Mouse (Mus musculus) limb, embryonic 12.5 days (tissue): ENCODE measurements around the gene Gm21958. TPM values are rescaled to one million over a fixed set of nuclear protein-coding genes. Genes with fewer than 3 reads are reported as not detected.

ENCODE experiments used
- ATAC-seq: fragments of 200-750 bp; cut with Nextera tagmentation; 2 replicates; pipeline ENCODE4 v1.8.0; 2017; ENCODE audit warnings: low read depth, moderate TSS enrichment; ENCODE audit not compliant: insufficient number of reproducible peaks, insufficient read depth, low FRiP score, low TSS enrichment
- H3K27ac ChIP-seq: fragments of 300-500 bp; sonication (generic); 2 replicates; pipeline ENCODE4 v1.5.1; 2016; ENCODE audit warnings: mild to moderate bottlenecking, moderate library complexity
- H3K27me3 ChIP-seq: fragments of 300-500 bp; sonication (generic); 2 replicates; pipeline ENCODE4 v1.6.1; 2016; ENCODE audit warnings: mild to moderate bottlenecking, moderate library complexity
- H3K36me3 ChIP-seq: fragments of 300-500 bp; sonication (generic); 2 replicates; pipeline ENCODE4 v1.6.1; 2016; ENCODE audit warnings: mild to moderate bottlenecking, moderate library complexity
- H3K4me1 ChIP-seq: fragments of 300-500 bp; sonication (generic); replicated peaks from 2 replicates; pipeline ENCODE4 v1.6.1; 2016
- H3K4me2 ChIP-seq: fragments of 300-500 bp; sonication (generic); 2 replicates; pipeline ENCODE4 v1.6.1; 2016; ENCODE audit warnings: mild to moderate bottlenecking, moderate library complexity
- H3K4me3 ChIP-seq: fragments of 300-500 bp; sonication (generic); replicated peaks from 2 replicates; pipeline ENCODE4 v1.5.1; 2016; ENCODE audit warnings: mild to moderate bottlenecking
- H3K9ac ChIP-seq: fragments of 300-500 bp; sonication (generic); replicated peaks from 2 replicates; pipeline ENCODE4 v1.6.1; 2016; ENCODE audit warnings: mild to moderate bottlenecking, moderate library complexity
- H3K9me3 ChIP-seq: fragments of 300-500 bp; sonication (generic); 2 replicates; pipeline ENCODE4 v1.6.1; 2016; ENCODE audit warnings: mild to moderate bottlenecking, moderate library complexity
- WGBS: fragments of 180-500 bp; shearing (Covaris S2); methylation state at CpG from one replicate; pipeline ENCODE4 v1.1.7; 2016; 5-methylcytosine and 5-hydroxymethylcytosine counted together
- polyA plus RNA-seq: library from polyadenylated mRNA; unstranded; fragments of >200 nt; fragmentation: Nextera tagmentation; extraction: Ambion mirVana; gene quantifications from 2 replicates; pipeline ENCODE4 v1.2.1, GENCODE M21; 2016

The Gm21958 gene
- polyA plus RNA-seq: not detected in 2 replicates

DNA sequence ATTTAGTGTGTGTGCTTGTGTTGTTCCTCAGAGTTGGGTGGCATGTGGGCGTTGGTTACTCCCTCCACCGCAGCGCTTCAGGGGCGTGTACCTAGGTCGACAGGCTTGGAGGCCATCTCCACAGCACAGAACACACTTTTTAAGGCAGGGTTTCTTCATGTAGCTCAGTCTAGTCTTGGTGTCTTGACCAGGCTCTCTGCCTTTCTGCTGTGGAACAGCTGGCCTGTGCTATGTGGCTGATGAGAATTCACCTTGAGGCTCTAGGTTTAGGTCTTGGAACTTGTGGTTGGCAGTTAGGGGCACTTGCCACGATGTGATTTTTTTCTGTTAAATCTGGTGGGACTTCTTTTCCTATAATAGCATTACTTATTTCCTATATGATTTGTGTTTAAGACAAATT, at the start of gene Gm21958:
Gene Gm21958, minus strand, starts transcription at position 101 of the 400 bp plus-strand sequence.
- ATAC-seq: no peak
- Histone ChIP-seq H3K4me3 (no peak within 1 kb of the TSS), H3K9me3 (no peaks in the 10 kb centered on the region), H3K4me2 (no peak within 1 kb of the TSS), H3K27ac (no peak within 1 kb of the TSS), H3K9ac (no peak within 1 kb of the TSS), H3K36me3 (peaks cover 83% of the 10 kb centered on the region), H3K27me3 (no peaks in the 10 kb centered on the region), H3K4me1 (no peaks in the 10 kb centered on the region)
- 89% methylated on average over 6 of the region's 6 CpGs for WGBS

DNA sequence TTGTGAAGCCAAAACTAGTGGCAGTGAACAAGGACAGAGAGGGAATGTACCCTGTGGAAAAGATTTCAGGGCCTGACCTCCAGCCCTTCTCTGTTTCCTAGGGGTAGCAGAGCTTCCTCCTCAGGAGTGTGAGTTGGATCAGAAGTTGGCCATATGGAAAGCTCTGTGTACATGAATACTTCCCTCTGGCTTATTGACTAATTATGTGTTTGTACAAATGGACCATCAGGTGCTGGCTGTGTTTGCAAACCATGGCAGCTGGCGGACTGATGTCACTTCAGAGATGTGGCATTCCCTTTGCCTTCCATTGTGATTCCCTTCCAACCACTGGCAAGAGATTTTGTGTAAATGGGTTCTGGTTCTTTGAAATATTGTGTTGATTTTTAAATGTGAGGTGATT, 47.1 kb upstream of the Gm21958 start:
- 93% methylated on average over 1 of the region's 1 CpGs for WGBS
- H3K9ac ChIP-seq: no peak overlapping the region
- no peaks in the 10 kb centered on the region for H3K36me3 ChIP-seq
- no peak for ATAC-seq
- no peak overlapping the region for H3K4me3 ChIP-seq
- H3K27me3 ChIP-seq: peaks cover 7% of the 10 kb centered on the region
- H3K4me2 ChIP-seq: no peak overlapping the region
- no peaks in the 10 kb centered on the region for H3K9me3 ChIP-seq
- H3K27ac ChIP-seq: no peak overlapping the region
- peaks cover 18% of the 10 kb centered on the region; the same call in 1 of the 2 replicates for H3K4me1 ChIP-seq

DNA sequence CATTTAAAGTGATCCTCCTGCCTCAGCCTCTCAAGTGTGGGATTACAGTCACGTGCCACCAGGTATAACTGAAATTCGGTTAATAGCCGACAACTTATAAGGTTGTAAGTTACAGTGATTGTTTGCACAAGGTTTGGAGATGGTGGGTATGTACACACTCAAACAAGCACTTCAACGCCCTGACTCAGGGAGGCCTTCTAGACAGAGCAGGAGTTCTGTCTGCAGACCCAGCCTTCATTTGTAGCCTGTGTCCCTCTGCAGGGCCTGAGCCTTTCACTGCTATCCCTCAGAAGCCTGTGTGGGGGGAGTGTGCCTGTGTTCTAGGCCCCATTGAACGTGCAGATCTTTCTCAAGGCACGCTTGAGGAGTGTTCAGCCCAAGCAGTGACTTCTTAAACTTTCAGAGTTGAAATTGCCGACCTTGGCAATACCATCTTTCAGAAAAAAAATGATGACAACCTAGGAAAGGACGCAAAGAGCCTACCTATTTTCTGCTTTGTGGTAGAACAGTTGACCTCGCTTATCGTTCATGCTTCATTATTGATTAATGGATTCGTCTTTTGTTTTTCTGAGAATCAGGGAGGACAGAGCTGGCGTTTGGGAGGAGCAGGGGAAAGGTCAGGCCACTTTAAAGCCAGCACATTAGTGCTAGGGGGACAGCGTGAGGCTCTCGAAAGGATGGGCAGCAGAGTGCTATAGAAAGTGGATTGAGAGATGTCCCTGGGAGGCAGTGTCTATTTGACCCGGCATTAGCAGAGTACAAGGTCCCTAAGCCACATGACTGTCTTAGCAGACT, 46.4 kb upstream of the Gm21958 start:
- Histone ChIP-seq H3K27ac (no peak overlapping the region), H3K27me3 (peaks cover 10% of the 10 kb centered on the region), H3K4me2 (no peak overlapping the region), H3K4me3 (no peak overlapping the region), H3K9ac (no peak overlapping the region), H3K9me3 (no peaks in the 10 kb centered on the region), H3K4me1 (peaks cover 23% of the 10 kb centered on the region; the same call in 1 of the 2 replicates), H3K36me3 (no peaks in the 10 kb centered on the region)
- 72% methylated on average over 15 of the region's 15 CpGs for WGBS
- ATAC-seq: no peak

DNA sequence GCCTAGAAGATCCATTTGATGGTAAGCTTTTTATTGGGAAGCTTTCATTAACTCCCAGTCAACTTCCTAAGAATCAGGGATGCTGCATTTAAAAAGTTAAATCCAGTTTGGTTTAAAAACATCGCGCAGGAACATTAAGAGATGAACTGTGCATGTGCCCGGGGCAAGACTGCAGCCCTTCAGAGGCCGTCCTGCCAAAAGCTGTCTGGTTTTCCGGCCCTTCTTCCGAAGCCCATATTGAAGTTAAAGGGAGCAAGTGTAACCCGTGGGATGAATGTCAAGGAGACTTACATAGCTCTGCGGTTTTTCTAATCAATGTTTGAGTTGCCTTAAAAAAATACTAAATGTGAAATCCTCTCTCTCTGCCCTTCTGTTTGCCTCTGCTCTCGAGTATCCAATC, 45.1 kb upstream of the Gm21958 start:
- WGBS: 84% methylated on average over 9 of the region's 9 CpGs
- no peak for ATAC-seq

GRCm38 (mm10) chr3:54757446-54757845, 43.3 kb upstream of the Gm21958 start:
- Histone ChIP-seq H3K4me3 (no peak overlapping the region), H3K4me1 (peaks cover 22% of the 10 kb centered on the region; the same call in 1 of the 2 replicates), H3K9me3 (no peaks in the 10 kb centered on the region), H3K27me3 (peaks cover 22% of the 10 kb centered on the region), H3K36me3 (no peaks in the 10 kb centered on the region), H3K9ac (no peak overlapping the region), H3K27ac (no peak overlapping the region), H3K4me2 (no peak overlapping the region)
- ATAC-seq: no peak
- 89% methylated on average over 8 of the region's 8 CpGs for WGBS

More for the DNA sequence above, 45.1 kb upstream of the Gm21958 start:
- Histone ChIP-seq H3K9ac (no peak overlapping the region), H3K36me3 (no peaks in the 10 kb centered on the region), H3K27ac (no peak overlapping the region), H3K4me1 (peaks cover 26% of the 10 kb centered on the region; the same call in 1 of the 2 replicates), H3K4me3 (no peak overlapping the region), H3K27me3 (peaks cover 20% of the 10 kb centered on the region), H3K4me2 (no peak overlapping the region), H3K9me3 (no peaks in the 10 kb centered on the region)

DNA sequence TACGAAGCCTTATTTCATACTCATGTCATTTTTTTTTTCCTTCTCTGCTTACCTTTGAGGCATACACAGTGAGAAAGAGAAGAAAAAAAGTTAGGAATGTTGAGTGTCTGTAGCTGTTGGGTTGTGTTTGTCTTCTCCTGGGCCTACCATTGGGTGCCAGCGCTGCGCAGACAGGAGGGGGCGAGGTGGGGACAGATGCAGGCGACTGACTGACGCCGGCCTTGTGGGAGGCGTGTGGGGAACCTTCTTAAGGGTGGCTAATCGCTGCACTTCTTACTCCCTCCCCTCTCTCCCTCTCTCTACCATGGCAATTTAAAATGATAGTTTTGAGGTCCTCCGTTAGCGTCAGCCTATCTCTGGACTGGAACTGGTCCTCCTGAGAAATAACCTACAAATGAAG, 41.9 kb upstream of the Gm21958 start:
- Histone ChIP-seq H3K27me3 (peaks cover 22% of the 10 kb centered on the region), H3K27ac (peak overlapping the region; percentile 70), H3K36me3 (peaks cover 11% of the 10 kb centered on the region), H3K4me3 (peak overlapping the region; percentile 69), H3K9me3 (no peaks in the 10 kb centered on the region), H3K4me2 (peak overlapping the region; percentile 99), H3K9ac (peak overlapping the region; percentile 78), H3K4me1 (peaks cover 22% of the 10 kb centered on the region; the same call in 1 of the 2 replicates)
- ATAC-seq: no peak
- WGBS: under 1% methylated on average over 11 of the region's 11 CpGs

- Histone ChIP-seq H3K4me1 (peaks cover 22% of the 10 kb centered on the region; the same call in 1 of the 2 replicates), H3K27me3 (peaks cover 22% of the 10 kb centered on the region), H3K4me2 (peak within 1 kb of the TSS; percentile 99), H3K27ac (peak within 1 kb of the TSS; percentile 70), H3K36me3 (peaks cover 18% of the 10 kb centered on the region), H3K9ac (peak within 1 kb of the TSS; percentile 78), H3K4me3 (peak within 1 kb of the TSS; percentile 69), H3K9me3 (no peaks in the 10 kb centered on the region)
- under 1% methylated on average over 60 of the region's 66 CpGs for WGBS
- peak; percentile 68 for ATAC-seq
Measured at GRCm38 (mm10) chr3:54755145-54756041, 41.2 kb upstream of the Gm21958 start, which contains the start of gene Smad9. TSS of gene Smad9 (plus strand) at chr3:54755582.

GRCm38 (mm10) chr3:54753411-54753810, 39.3 kb upstream of the Gm21958 start:
- H3K9me3 ChIP-seq: no peaks in the 10 kb centered on the region
- H3K4me3 ChIP-seq: no peak overlapping the region
- no peak overlapping the region for H3K27ac ChIP-seq
- peaks cover 22% of the 10 kb centered on the region; the same call in 1 of the 2 replicates for H3K4me1 ChIP-seq
- 77% methylated on average over 4 of the region's 4 CpGs for WGBS
- H3K36me3 ChIP-seq: peaks cover 38% of the 10 kb centered on the region
- peaks cover 22% of the 10 kb centered on the region for H3K27me3 ChIP-seq
- no peak for ATAC-seq
- no peak overlapping the region for H3K9ac ChIP-seq
- H3K4me2 ChIP-seq: no peak overlapping the region

DNA sequence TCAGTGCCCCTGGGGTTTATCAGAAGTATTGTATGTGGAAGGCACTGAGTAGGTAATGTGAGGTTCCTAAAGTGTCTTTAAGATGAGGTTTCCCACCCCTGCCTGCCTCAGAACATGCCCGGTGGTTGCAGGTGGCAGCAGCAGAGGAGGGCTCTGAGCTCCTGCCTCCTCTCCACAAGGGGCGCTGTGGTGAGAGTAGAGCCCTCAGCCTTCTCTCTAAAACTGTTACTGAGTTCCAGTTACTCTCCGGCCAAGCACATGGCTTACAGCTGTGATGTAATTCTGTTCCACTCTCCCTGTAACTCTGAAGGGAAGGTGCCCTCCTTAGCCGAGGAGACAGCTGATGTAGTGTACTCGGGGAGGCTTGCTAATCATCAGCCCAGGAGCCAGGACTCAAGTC, 31.6 kb upstream of the Gm21958 start:
- no peak overlapping the region for H3K9ac ChIP-seq
- H3K4me3 ChIP-seq: no peak overlapping the region
- H3K9me3 ChIP-seq: no peaks in the 10 kb centered on the region
- ATAC-seq: no peak
- H3K36me3 ChIP-seq: peaks cover 100% of the 10 kb centered on the region
- WGBS: 55% methylated on average over 5 of the region's 5 CpGs
- no peaks in the 10 kb centered on the region for H3K4me1 ChIP-seq
- H3K27me3 ChIP-seq: no peaks in the 10 kb centered on the region
- no peak overlapping the region for H3K27ac ChIP-seq
- H3K4me2 ChIP-seq: no peak overlapping the region

DNA sequence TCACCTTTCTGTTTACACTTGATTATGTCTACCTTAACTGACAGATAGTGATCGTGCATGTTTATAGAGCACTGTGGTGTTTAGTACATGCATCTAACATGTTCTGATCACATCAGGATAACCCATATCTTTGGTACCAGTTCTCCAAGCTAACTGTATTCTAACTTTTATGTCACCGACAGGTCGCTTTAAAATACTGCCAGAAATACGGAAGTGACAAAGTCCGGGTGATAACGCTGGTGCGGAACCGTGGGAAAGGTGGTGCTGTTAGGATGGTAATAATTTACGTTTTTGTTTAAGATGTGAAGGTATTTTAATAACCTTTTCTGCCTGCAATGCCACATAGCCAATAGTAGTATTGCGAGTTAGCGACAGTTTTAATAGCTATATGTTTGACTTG, 27.8 kb upstream of the Gm21958 start:
- H3K27me3 ChIP-seq: no peaks in the 10 kb centered on the region
- WGBS: 95% methylated on average over 11 of the region's 11 CpGs
- H3K27ac ChIP-seq: no peak overlapping the region
- H3K9me3 ChIP-seq: no peaks in the 10 kb centered on the region
- no peak overlapping the region for H3K4me2 ChIP-seq
- H3K36me3 ChIP-seq: peaks cover 94% of the 10 kb centered on the region
- no peaks in the 10 kb centered on the region for H3K4me1 ChIP-seq
- ATAC-seq: no peak
- H3K4me3 ChIP-seq: no peak overlapping the region
- no peak overlapping the region for H3K9ac ChIP-seq

DNA sequence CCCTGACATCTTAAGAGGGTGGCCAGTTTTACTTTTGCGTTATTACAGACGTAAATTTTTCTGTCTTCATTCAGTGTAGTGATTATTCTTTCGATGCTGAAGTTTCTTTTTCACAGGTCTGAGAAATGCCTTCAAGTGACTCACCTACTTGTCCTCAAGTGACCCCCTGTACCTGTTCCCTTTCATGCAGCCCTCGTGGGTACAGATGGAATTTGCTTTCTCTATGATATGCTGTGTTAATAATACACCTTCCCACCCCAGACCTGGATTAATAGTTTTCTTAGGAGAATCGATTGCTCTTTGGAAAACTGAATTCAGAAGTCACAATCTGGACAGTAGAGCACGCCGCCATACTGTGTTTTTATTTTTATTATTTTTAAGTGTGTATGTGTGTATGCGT, 23.2 kb upstream of the Gm21958 start:
- Histone ChIP-seq H3K4me1 (peaks cover 16% of the 10 kb centered on the region), H3K4me3 (no peak overlapping the region), H3K9me3 (no peaks in the 10 kb centered on the region), H3K9ac (no peak overlapping the region), H3K27me3 (no peaks in the 10 kb centered on the region), H3K36me3 (peaks cover 54% of the 10 kb centered on the region), H3K27ac (no peak overlapping the region), H3K4me2 (no peak overlapping the region)
- no peak for ATAC-seq
- 94% methylated on average over 8 of the region's 8 CpGs for WGBS
